Mouse (Mus musculus): Measurements from ENCODE around the gene Phldb1.
A peak's percentile ranks its signal among the peaks of the same experiment; 100 is the strongest.
"Not testable (repeated sequence)": the region's sequence is repeated elsewhere in the genome, so short reads cannot be mapped to it uniquely, and the experiment has no call there.

Phldb1 gene

DNA sequence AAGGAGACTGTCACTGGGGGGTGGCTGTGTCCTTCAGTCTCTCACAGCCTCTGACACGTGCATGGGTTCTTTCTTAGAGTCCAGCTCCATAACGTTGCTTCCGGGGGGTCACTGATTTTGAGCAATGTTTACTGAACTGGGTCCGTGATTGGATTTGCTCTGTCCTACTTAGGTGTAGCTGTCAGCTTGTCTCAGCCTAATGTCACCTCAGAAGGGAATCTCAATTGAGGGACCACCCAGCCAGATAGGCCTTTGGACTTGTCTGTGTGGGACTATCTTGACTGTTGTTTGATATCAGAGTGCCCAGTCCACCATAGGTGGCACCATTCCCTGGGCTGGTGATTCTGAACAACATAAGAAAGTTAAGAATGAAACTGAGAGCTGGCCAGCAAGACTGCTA, 81.1 kb downstream of the Phldb1 start:
- DNase-seq (ENCODE audit: low spot score in 2 of 2): no peak

DNA sequence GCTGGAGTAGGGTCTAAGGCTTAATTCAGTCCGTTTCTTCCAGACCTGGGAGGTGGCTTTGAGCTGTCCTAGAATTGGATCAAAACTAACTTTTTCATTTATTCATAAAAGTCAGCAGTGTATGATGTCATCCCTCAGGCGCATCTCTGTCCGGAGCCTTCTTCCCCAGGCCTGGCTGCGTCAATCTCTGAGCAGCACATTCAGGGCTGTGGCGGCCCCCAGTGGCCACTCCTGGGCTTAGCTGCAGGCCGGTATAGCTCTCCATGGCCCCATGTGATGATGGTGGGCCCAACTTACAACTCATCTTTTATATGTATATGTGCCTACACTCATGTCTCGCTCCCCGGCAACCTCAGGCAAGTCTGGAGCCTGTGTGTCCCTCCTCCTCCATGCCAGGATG, 83.0 kb downstream of the Phldb1 start:
- peak; percentile 59 to 77 for DNase-seq (ENCODE audit: low spot score in 2 of 2)

DNA sequence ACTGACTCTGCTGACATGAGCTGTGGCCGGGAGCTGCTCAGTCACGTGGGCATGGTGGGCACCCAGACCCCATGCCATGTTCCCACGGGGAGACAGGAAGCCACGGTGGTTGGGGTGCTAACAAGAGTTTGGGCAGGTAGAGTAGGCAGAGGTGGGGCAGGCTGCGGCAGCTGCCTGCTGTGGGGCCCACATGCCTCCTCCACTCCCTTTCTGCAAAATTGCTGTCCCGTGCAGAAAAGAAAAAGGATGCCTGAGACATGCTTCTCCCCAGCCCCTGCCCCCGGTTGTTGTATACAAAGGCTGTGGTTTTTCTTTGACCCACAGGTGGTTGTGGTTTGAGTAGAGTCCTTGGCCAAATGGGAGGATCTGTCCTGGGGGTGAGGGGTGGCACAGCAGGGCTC, 86.1 kb downstream of the Phldb1 start:
- peak; percentile 36 to 42 for DNase-seq (ENCODE audit: low spot score in 2 of 2)

DNA sequence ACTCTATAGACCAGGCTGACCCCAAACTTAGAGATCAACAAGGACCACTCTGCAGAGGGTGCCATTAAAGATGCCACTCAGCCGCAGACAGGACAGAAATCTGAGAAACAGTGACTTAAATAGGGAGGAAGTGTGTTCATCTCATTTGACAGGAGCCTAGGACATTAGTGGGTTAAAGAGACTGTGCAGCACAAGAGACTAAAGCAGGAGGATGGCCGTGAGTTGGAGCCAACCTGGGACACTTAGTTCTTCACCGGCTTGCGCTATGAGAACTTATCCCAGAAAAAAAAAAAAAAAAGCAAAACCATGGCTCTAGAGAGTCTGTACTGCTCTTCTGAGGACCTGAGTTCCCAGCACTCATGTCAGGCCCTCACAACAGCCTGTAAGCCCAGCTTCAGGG, 87.3 kb downstream of the Phldb1 start:
- DNase-seq (ENCODE audit: low spot score in 2 of 2): no peak

GRCm38 (mm10) chr9:44647026-44647425, 88.0 kb downstream of the Phldb1 start:
- no peak for DNase-seq (ENCODE audit: low spot score in 2 of 2)

- no peak for DNase-seq (ENCODE audit: low spot score in 2 of 2)
Measured at GRCm38 (mm10) chr9:44646366-44646765, 88.6 kb downstream of the Phldb1 start.

DNA sequence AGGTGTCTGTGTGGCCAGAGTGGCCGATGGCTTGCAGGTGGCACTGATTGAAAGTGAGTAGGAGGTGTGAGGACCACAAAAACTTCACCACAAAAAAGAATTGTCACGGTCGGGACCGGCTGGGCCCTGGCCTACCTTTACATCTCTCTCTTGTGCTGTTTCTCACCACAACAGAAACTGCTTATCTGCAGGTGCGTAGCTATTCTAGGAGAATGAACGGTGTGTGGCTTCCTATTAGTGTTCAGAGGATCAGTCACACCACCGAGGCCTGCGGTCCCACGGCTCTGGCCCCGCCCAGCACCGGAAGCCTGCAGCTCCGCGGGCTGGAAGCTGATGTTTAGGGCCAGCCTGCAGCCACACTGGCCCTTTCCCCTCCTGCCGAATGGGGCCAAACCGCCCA, 89.1 kb downstream of the Phldb1 start:
- DNase-seq (ENCODE audit: low spot score in 2 of 2): peak; percentile 74 to 81

GRCm38 (mm10) chr9:44645481-44645880, 89.5 kb downstream of the Phldb1 start:
- no peak for DNase-seq (ENCODE audit: low spot score in 2 of 2)

DNA sequence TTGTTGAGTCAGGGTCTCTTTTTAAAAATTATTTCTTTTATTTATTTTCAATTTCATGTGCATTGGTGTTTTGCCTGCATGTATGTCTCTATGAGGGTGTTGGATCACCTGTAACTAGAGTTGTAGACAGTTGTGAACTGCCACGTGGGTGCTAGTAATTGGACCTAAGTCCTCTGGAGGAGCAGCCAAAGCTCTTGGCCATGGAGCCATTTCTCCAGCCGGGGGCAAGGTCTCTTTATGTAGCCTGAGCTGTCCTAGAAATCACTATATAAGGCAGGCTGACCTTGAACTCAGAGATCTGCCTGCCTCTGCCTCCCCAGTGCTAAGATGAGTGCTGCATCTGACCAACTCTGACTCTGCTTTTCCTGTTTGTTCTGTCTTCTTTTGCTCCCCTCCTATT, 90.8 kb downstream of the Phldb1 start:
- no peak for DNase-seq (ENCODE audit: low spot score in 2 of 2)

- no peak for DNase-seq (ENCODE audit: low spot score in 2 of 2)
Measured at GRCm38 (mm10) chr9:44643103-44643502, 91.9 kb downstream of the Phldb1 start.

DNA sequence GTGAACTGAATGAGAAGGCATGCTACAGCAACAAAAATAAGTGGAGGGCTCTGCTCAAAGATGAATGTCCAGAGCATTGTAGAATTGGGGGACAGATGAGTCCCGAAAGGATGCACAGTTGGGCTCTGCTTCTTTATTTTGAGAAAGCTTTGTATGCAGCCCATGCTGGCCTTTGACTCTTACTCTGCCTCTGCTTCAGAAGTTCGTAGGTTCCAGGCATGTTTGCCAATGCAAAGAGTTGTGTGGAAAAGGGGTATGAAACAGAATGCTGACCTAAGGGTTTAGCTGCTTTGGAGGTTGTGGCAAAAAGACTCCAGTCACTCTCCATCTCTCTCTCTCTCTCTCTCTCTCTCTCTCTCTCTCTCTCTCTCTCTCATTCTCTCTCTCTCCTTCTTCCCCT, 93.4 kb downstream of the Phldb1 start:
- DNase-seq (ENCODE audit: low spot score in 2 of 2): no peak

DNA sequence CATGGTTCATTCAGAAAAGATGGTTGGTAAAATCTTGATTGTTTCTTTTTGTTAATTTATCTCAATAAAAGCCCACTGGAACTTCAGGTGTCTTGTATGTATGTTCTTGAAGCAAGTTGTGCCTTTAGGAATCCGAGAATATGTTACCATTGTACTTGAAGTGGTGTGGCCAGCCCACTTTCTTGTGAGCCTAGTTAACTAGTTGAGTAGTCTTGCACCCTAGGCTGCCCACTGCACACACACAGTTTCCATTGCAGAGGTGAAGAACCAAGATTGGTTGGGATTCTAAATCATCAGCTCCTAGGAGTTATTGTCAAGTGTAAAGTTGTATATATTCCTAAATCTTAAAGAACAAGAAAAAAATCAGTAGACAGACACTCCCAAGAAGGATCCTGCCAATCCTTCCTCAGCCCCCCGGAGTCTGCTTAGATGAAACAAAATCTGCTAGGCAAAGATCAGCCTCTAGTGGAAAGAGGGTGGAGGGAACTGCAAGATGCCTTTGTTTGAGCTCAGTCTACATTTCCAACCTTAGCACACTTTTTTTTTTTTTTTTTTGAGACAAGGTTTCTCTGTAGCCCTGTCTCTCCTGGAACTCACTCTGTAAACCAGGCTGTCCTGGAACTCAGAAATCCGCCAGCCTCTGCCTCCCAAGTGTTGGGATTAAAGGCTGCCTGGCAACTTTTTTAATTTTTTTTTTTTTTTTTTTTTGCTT, 94.2 kb downstream of the Phldb1 start:
- DNase-seq (ENCODE audit: low spot score in 2 of 2): no peak

DNA sequence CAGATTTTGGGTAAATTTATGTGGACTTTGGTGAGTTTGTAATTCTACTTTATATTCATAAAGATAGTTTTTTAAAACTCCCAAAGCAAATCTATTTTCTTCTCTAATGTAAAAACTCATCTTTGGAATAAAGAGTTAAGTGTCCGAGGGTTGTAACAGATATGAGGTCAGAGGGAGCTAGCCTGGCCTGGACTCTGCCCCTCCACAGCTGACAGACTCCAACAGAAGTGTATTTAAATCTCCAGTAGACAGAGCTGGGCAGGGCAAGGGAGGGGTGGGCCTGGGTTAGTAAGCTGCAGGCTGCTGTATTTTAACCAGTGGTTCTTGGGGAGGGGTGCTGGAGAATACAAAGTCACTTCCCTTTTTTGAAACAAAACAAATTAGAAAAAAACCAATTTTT, 95.0 kb downstream of the Phldb1 start:
- DNase-seq (ENCODE audit: low spot score in 2 of 2): not testable (repeated sequence)

GRCm38 (mm10) chr9:44638726-44639125, 96.3 kb downstream of the Phldb1 start:
- DNase-seq (ENCODE audit: low spot score in 2 of 2): not testable (repeated sequence)

DNA sequence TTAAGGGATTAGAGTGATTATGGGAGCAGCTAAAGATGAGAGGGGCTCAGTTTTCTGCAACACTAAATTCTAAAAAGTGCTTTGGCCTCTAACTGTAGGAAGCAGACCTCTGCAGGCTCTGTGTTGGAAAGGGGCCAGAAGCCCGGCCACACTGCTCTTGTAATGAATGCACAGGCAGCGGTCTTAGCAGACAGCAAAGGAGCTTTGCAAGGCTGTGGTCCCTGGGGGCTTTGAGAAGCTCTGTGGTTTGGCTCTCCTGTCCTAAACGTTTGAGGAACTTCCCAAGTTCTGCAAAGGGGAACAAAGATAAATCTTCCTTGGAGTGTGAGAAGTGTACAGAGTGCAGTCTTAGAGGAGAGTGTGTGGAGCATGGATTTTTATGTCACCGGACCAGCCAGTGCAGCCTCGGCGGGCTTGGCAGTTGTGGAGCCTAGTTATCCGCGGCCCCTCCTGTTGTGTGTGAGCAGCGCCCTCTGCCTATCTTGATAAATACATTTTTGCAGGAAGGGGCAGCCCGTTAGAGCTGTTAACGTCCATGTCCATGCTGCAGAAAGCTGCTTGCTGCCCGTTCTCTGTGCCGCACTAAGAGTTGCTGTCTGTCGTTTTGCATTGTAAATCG, 97.3 kb downstream of the Phldb1 start:
- DNase-seq (ENCODE audit: low spot score in 2 of 2): no peak

Data from natural killer cell, adult 2 months (primary cell).